Mouse (Mus musculus) lung, postnatal 0 days (tissue): ENCODE measurements at regions not wholly inside any gene's neighbourhood (a gene's known extent, or its start where the extent isn't known, plus 50 kb on each side); places are given as distances from the start of the nearest gene placed in this dataset.

Experiments used
- CTCF ChIP-seq: IDR thresholded peaks from 2 replicates; pipeline ENCODE4 v1.5.1; 2016; ENCODE audit warnings: antibody characterized with exemption, mild to moderate bottlenecking
- EP300 ChIP-seq: IDR thresholded peaks from 2 replicates; pipeline ENCODE4 v1.6.1; 2016; ENCODE audit warnings: antibody characterized with exemption, mild to moderate bottlenecking, control low read depth

GRCm38 (mm10) chr5:51906315-51907109 lies 283.8 kb downstream of the Dhx15 start:
- TF ChIP-seq EP300 (no peak), CTCF (no peak)
